Mouse (Mus musculus): ENCODE measurements at regions not wholly inside any gene's neighbourhood (a gene's known extent, or its start where the extent isn't known, plus 50 kb on each side); places are given as distances from the start of the nearest gene placed in this dataset.

GRCm38 (mm10) chr7:71193131-71193530 is 158.2 kb downstream of the Gm10295 start:
- DNase-seq: no peak

DNA sequence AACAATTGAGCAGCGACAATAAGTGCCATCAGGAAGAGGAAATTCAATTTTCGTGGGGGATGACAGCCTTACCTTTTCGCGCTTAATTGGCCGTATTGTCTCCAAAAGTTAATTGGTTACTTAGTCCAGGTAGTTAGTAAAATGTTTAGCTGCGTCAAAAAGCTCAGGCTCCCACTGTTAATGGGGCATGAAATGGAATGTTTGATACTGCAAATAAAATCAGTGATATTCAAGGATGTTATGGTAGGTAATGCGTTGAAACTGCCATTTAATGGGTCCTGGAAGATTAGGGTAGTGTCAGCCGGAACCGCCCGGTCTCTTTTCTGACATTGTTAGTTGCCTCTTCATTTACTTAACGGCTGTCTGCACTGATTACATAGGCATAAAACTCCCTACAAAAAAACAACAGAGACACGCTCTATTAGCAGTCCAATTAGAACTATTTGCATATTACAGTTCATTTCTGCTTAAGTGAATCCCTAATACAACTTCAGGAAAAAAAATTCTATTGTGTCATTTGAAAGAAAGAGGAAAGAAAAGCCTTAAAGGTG is 161.0 kb downstream of the Gm10295 start:
- DNase-seq: no peak

GRCm38 (mm10) chr7:71189757-71190156 is 161.5 kb downstream of the Gm10295 start:
- no peak for DNase-seq

- no peak for DNase-seq
Measured at GRCm38 (mm10) chr7:71188119-71188518, 163.2 kb downstream of the Gm10295 start.

- DNase-seq: no peak
Measured at GRCm38 (mm10) chr7:71174871-71175270, 176.4 kb downstream of the Gm10295 start.

DNA sequence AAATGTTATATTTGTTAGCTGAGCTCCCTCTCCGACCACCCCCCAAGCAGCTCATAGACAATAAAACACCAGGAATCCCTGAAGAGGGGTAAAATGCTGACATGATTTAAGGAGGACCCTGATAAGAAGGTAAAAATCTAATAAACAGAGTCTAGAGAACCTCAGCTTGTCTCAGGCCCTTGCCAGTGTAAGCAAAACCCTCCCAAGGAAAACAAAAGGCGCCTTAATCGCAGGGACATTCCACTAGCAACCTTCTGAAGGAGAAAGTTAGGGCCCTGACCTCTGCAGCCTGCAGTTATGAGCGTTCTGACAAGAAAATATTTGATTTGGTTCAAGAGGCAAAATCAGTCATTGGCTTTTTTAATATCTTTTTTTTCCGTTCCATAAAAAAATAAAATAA is 212.2 kb downstream of the Gm10295 start:
- no peak for DNase-seq

DNA sequence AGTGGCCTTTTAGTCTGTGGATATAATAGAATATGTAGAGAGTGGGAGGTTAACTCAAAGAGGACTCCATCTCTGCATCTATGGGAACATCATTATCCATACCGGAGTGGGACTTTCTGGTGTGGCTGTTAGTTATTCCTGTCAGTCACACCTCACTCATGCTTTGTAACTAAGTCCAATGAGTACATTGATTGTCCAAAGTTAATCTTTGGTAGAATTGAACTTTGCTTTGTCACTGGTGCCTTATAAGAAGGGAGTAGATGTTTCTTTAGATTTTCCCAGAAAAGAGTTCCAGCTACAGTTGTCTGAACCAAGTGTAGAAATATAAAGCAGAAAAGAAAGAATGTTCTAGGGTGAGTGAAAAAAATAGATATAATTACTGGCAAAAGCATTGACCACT is 221.3 kb downstream of the Gm10295 start:
- no peak for DNase-seq

GRCm38 (mm10) chr7:71128928-71129327 is 222.4 kb downstream of the Gm10295 start:
- DNase-seq: no peak

DNA sequence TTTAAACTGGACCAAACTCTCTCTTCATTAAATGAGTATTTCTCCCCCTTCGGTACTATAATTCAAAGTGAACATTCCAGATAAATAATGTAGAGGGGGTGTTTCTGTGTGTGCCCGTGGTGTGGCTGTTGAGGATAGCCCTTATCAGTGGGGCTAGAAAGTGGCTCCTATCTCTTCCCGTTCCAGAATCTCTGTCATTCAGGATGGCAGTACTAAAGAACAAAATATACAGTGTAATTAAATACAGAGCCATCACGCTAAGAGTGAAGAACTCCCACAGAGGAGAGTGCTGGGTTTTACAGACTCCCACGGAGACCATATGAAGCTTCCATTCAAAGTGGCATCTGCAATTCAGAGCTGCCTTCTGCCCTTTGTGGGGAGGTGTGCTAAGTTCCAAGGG is 229.8 kb downstream of the Gm10295 start:
- no peak for DNase-seq

- DNase-seq: no peak
Measured at GRCm38 (mm10) chr7:71120975-71121374, 230.3 kb downstream of the Gm10295 start.

- no peak for DNase-seq
Measured at GRCm38 (mm10) chr7:71119987-71120386, 231.3 kb downstream of the Gm10295 start.

DNA sequence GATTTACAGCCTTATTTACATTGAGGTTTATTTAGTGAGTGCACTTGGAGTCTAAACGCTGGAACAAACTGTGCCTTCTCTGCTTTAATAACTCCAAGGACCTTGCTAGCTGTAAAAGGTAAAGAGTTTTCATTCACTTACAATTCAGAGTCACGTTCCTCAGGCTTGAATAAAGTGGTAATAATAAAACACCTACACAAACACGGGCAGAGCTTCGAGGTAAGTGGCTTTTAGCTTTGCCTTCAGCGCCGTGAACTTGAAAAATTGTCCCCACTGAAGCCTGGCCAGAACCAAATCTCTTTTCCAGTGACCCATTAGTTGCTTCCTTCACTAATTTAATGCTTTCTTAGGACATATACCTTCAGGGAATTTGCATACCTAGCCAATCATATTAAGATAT is 244.2 kb downstream of the Gm10295 start:
- DNase-seq: no peak

- no peak for DNase-seq
Measured at GRCm38 (mm10) chr7:71100266-71100665, 251.0 kb downstream of the Gm10295 start.

DNA sequence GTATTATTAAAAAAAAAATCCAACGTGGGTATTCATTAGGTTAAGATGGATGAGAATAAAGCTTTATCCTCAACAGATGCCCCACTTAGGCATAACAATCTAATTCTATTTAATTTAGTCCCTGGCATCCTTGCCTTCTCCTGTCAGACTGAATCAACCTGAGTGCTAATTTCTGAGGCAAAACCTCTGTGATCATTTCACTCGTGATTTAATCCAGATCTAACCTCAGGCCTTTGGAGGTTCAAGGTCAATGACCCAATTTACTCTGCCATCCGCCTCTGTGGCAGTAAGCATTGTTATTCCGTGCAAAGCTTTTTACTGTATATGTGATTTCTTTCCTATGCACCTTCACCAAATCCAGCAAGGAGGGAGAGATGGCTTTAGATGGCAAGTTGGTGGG is 253.0 kb downstream of the Gm10295 start:
- DNase-seq: no peak

DNA sequence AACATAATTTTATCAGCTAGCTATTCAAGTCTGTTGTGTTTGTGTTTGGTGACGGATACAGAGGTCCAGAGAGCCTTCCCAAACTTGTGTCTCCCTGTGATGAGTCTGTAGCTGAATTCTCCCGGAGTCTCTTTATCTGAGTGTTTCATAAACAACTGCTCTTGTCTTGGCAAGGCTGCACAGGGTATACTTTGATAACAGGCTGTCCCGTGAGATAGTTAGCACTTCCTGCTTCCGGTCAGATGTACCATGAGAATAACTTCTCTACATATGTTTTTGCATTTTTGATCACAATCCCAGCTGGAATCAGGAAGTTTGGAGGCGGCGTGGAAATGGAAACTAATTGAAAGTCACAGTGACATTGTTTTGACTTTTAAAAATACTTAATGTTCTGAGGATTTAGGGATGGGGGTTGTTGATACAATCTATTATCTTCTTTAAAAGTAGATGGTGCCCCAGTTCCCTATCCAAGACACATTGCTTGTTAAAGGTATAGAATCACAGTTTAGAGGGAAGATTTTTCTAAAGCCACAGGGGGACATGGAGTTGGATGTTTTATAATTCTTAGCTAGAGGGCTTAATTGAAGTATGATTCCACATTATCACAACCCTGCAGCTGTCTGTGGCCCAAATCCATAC is 257.9 kb downstream of the Gm10295 start:
- DNase-seq: no peak

- no peak for DNase-seq
Measured at GRCm38 (mm10) chr7:71092825-71093224, 258.5 kb downstream of the Gm10295 start.

- no peak for DNase-seq
Measured at GRCm38 (mm10) chr7:71092301-71092700, 259.0 kb downstream of the Gm10295 start.

- no peak for DNase-seq
Measured at GRCm38 (mm10) chr7:71064446-71065391, 286.6 kb downstream of the Gm10295 start.

- DNase-seq: no peak
Measured at GRCm38 (mm10) chr7:71050825-71051224, 300.5 kb downstream of the Gm10295 start.

- DNase-seq: no peak
Measured at GRCm38 (mm10) chr7:71047201-71047600, 304.1 kb downstream of the Gm10295 start.

GRCm38 (mm10) chr7:71046596-71046995 is 304.7 kb downstream of the Gm10295 start:
- no peak for DNase-seq

DNA sequence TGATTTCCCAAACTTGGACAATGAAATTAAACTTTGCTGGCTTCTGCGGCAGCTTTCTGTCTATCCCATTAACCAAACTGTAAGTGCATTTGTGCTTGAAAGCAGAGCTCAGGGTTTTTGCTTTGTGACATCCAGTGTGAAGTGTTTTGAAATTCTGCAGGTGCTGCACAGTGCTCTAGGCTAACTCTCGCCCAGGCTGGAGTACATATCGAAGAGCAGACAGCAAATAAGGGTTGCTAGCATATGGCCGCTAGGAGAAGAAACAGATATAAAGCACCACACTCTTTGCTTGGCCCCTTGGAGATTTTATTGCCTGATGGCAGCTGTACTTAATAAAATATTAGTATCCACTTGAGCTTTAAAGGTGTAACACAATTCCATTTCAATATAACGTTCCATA is 307.5 kb downstream of the Gm10295 start:
- DNase-seq: no peak

DNA sequence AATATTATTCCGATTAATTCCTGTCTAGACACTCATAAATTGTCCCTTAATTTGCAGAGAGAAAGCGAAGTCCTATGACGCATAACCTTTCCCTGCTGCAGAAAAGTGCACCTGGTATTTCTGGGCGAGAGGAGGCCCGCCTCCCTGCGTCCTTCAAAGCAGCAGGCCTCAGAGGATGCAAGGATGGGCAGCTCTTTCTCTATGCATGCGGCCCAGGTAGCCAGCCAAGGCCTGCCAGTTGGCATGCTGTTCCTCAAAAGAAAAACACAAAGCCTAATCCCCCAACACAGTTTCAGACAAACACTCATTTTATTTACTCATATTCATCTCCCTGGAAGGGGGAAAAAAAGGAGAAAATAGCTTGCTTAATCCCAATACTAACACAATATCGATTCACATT is 308.2 kb downstream of the Gm10295 start:
- DNase-seq: no peak

DNA sequence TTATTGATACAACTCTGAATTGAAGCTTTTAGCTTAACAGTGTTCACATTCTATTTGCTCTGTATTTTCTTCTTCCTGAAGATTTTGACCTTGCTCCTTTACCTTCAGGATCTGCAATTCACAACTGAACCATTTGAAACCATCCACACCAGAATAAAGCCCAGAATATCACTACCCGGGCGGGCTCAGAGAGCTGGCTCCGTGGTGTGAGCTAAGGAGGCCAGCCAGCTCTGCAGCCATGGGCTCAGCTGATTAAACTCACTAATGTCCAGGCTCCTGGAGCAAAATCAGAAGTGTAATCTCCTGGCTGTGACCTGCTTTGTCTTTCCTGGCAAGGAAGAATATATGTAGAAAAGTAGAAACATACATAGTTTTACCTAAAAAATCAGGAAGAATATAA is 309.9 kb downstream of the Gm10295 start:
- no peak for DNase-seq
